Mouse (Mus musculus): Measurements from ENCODE around the gene Ttc6.

GRCm38 (mm10) chr12:57534517-57534878 lies 29.4 kb upstream of the Ttc6 start:
- TF ChIP-seq CTCF (IDR thresholded peaks at IDR 0.05; ENCODE audit: control insufficient read depth, insufficient read depth, insufficient read length) (no peak), MAX (IDR thresholded peaks at IDR 0.05) (no peak), USF1 (IDR thresholded peaks at IDR 0.05; ENCODE audit: low read depth) (no peak), FOSL1 (IDR thresholded peaks at IDR 0.05; ENCODE audit: insufficient read depth, low read length, poor library complexity, severe bottlenecking) (no peak), MYOD1 (IDR thresholded peaks at IDR 0.05; ENCODE audit: control insufficient read depth, insufficient read length, low read depth) (no peak), MYOG (IDR thresholded peaks at IDR 0.05; ENCODE audit: control insufficient read depth, extremely low read depth, insufficient read length) (no peak), CEBPB (IDR thresholded peaks at IDR 0.05; ENCODE audit: low read depth) (no peak)

All from C2C12 (cell line).